Mouse (Mus musculus): Measurements from ENCODE around the gene Zfp697. TPM values are rescaled to one million over a fixed set of nuclear protein-coding genes. Genes with fewer than 3 reads are reported as not detected.

The Zfp697 gene
- polyA plus RNA-seq, 1 experiment from 2014 or later: 9.0 TPM

DNA sequence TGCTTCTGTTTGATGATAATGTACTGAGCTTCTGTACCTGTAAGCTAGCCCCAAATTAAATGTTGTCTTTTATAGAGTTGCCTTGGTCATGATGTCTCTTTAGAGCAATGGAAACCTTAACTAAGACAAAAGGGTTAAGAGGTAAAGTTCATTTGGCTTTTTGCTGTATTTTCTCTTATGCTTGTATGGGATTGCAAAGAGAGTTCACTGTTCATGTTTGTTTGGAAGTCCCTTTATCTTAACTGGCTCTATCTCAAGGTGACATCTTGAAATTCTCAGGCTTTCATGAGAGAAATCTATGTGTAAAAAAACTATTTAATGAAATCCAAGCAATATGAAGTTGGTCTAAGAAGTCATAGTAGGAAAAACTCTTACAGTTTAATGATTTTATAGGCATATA lies 398.7 kb downstream of the Zfp697 start:
- no peaks in the 10 kb centered on the region for H3K4me1 ChIP-seq
- H3K9me3 ChIP-seq: no peaks in the 10 kb centered on the region
- H3K4me2 ChIP-seq (replicated peaks): no peak overlapping the region
- H3K9ac ChIP-seq: no peak overlapping the region
- no peak overlapping the region for H3K27ac ChIP-seq
- no peak for ATAC-seq (ENCODE audit: low FRiP score, low read depth)
- no peaks in the 10 kb centered on the region for H3K36me3 ChIP-seq
- H3K27me3 ChIP-seq: no peaks in the 10 kb centered on the region
- no peak overlapping the region for H3K4me3 ChIP-seq

DNA sequence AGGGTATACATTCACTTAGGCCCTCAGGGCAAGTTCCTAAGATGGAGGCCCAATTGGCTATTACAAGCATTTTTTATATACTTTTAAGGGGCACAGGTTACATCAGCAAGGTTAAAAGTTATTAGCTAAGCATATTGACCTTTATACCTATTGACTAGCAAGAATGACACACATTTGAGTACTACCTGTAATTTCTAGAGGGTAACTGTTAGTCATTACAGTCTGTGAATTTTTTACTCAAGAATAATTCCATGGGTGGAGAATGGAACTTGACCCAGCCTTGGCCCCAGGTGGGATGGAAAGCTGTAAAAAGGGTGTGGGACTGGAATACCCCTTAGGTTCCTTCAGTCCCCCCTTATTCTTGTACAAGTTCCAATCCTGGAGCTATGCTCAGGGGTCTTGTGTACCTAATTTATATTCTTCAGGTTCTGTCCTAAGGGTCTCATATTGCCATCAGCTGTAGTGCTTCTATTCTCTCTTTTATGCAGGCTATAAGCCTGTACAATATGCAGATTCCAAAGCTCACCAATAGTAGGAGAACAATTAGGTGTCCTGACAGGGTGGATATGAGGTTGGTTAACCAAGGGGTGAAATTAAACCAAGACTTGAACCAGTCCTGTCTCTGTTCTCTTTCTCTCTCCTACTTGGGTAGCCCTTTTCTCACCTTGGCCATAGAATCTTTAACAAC lies 400.1 kb downstream of the Zfp697 start:
- no peaks in the 10 kb centered on the region for H3K36me3 ChIP-seq
- H3K9ac ChIP-seq: no peak overlapping the region
- H3K27me3 ChIP-seq: no peaks in the 10 kb centered on the region
- H3K4me3 ChIP-seq: no peak overlapping the region
- H3K4me1 ChIP-seq: no peaks in the 10 kb centered on the region
- no peak for ATAC-seq (ENCODE audit: low FRiP score, low read depth)
- no peak overlapping the region for H3K27ac ChIP-seq
- no peaks in the 10 kb centered on the region for H3K9me3 ChIP-seq
- no peak overlapping the region for H3K4me2 ChIP-seq (replicated peaks)

DNA sequence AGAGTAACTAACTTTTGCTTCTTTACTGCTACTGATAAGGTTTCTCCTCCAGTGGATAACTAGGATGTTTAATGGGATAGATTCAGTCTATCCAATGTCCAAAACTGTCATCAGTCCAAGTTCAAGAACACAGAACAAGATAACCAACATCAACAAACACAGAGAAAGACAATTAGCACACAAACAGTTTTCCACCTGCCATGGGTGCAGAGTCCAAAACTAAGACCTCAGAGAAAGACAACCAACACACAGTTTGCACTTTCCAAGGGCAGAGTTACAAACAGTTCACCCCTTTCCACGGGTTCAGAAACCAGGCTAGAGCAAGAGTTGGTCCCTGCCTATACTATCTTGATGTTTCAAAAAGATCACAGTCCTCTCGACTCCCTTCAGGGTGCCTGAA lies 404.3 kb downstream of the Zfp697 start:
- Histone ChIP-seq H3K27me3 (no peaks in the 10 kb centered on the region), H3K9ac (no peak overlapping the region), H3K4me3 (no peak overlapping the region), H3K9me3 (no peaks in the 10 kb centered on the region), H3K27ac (no peak overlapping the region), H3K4me2 (replicated peaks) (no peak overlapping the region), H3K4me1 (no peaks in the 10 kb centered on the region), H3K36me3 (no peaks in the 10 kb centered on the region)
- 72% methylated on average over 2 of the region's 2 CpGs for WGBS
- ATAC-seq (ENCODE audit: low FRiP score, low read depth): no peak

Other genes starting within 250 kb of the Zfp697 start
- not detected in 2 replicates for gene Adam30, start 221.8 kb upstream of the Zfp697 start, polyA plus RNA-seq (2015; fragmentation: Nextera tagmentation; extraction: Ambion mirVana)
- not detected in 2 replicates for gene Reg4, start 160.3 kb upstream of the Zfp697 start, polyA plus RNA-seq (2015; fragmentation: Nextera tagmentation; extraction: Ambion mirVana)
- gene Hmgcs2, start 102.0 kb upstream of the Zfp697 start, polyA plus RNA-seq (2015; fragmentation: Nextera tagmentation; extraction: Ambion mirVana): 1.3 and 1.9 TPM in 2 replicates
- 248 and 258 TPM in 2 replicates for gene Phgdh, start 42.5 kb upstream of the Zfp697 start, polyA plus RNA-seq (2015; fragmentation: Nextera tagmentation; extraction: Ambion mirVana)
- gene Gm4450, start 74.7 kb downstream of the Zfp697 start, polyA plus RNA-seq (2015; fragmentation: Nextera tagmentation; extraction: Ambion mirVana): not detected in 2 replicates
- gene Hsd3b4, start 128.1 kb downstream of the Zfp697 start, polyA plus RNA-seq (2015; fragmentation: Nextera tagmentation; extraction: Ambion mirVana): not detected in 2 replicates
- not detected in 2 replicates for gene Gm10681, start 206.3 kb downstream of the Zfp697 start, polyA plus RNA-seq (2015; fragmentation: Nextera tagmentation; extraction: Ambion mirVana)
- gene Hsd3b5, start 247.8 kb downstream of the Zfp697 start, polyA plus RNA-seq (2015; fragmentation: Nextera tagmentation; extraction: Ambion mirVana): not detected in 2 replicates

Measured in limb, embryonic 13.5 days (tissue).